Mouse (Mus musculus) bone marrow, adult 2 months (tissue): ENCODE results near the gene Prrc2c.

Source experiments
- CTCF ChIP-seq: fragments of 200-500 bp; IDR thresholded peaks from 2 replicates; pipeline ENCODE4 v1.5.1; 2011; ENCODE audit warnings: low read length, control low read depth; ENCODE audit not compliant: control insufficient read depth, insufficient read depth
- POLR2A ChIP-seq: fragments of 200-500 bp; IDR thresholded peaks from 2 replicates; pipeline ENCODE4 v1.6.1; 2011; ENCODE audit warnings: low read depth, mild to moderate bottlenecking, control low read depth, low read length, borderline replicate concordance; ENCODE audit not compliant: control insufficient read depth

- TF ChIP-seq POLR2A (no peak), CTCF (no peak)
These were observed 37.7 kb upstream of the Prrc2c start for GRCm38 (mm10) chr1:162777943-162778538.
